Mouse (Mus musculus) WW6 (cell line): ENCODE data around the gene Ahdc1.

Source experiments
- DNase-seq: peaks from one replicate; pipeline ENCODE4 v3.0.0-alpha.2; 2013; ENCODE audit warnings: low read depth, low spot score

Ahdc1 gene

GRCm38 (mm10) chr4:133039116-133039819 lies 28.2 kb downstream of the Ahdc1 start:
- no peak for DNase-seq

GRCm38 (mm10) chr4:133039832-133040231 lies 28.8 kb downstream of the Ahdc1 start:
- no peak for DNase-seq

DNA sequence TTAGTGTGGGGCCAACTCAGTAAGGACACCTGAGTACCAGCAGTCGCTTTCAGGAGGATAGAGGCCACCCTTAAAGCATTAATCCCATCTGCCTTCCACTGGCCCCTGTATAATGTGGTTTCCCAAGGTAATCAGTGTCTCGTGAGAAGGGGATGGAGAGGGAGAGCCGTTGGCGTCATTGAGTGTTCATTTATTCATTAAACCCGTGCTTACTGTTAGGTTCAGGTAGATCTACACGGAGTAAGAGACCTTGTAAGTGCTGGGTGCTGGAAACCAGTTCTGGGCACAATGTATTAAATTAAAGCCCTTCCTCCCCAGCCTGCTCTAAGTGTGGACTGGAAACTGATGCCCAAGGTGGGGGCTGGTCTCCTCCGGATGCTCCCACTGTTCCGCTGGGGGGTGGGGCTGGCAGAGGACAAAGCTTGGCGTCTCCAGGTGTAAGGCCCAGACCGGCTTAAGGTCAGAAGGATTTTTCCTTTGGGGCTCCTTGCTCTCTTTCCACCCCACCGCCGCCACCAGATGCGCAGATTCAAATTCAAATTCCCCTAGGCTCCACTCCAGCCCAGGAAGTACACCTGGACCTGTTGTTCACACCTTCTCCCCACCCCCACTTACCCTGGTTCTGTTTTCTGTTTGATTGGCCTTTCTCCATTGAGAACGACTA lies 29.3 kb downstream of the Ahdc1 start:
- peak; percentile 56 for DNase-seq

DNA sequence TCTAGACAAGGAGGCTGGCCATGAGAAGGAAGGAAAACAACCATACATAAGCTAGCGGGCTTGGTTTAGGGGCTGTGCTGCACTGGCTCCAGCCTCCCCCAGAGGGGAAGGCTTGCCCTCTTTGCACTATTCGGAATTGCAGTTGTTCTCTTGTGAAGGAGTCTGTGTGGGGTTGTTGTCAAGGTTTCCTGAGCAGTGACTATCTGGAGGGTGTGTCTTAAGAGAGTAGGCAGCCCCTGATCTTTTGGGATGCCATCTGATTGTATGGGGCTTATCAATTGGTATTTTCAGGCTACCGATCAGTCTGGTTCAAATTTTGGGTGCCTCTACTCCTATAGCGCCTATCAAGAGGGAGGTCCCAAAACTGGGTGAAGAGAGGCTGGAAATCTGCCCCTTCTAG lies 31.2 kb downstream of the Ahdc1 start:
- DNase-seq = no peak

- no peak for DNase-seq
Measured at GRCm38 (mm10) chr4:133042651-133043635, 31.9 kb downstream of the Ahdc1 start.

DNA sequence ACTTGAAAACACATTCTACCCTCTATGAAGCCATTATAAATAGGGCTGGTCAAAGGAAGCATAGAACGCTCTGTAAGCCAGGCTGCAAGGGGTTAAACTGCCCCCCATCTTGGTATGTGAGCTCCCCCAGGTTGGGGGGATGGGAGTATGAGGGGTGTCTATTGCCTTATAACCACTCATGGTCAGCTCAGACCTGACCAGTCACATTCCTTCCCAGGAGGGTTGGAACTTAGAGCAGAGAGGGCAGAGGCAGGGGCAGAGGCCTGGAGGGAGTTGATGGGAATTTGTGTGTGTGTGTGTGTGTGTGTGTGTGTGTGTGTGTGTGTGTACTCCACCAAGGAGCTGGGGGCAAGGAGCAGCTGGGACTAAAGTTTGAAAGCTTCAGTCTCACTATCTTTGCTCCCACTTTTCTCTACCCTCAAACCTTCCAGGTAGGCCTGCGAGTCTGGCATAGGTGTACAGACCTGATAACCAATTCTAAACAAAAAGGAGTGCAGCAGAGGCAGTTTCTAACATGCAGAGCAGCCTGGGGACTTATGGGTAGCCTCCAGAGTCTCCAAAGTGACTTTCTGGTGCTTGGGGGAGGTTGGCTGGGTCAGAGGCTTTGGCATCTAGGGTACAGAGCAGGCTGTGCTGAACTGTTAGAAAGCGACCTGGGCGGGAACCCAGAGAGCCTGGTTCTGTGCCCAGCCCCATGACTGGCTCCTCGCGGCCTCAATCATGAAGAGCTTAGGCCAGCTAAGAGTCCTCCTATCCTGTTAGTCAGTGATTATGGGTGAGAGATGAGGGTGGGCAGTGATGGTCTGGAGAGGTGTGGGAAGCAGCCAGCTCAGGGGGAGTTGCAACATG lies 33.0 kb downstream of the Ahdc1 start:
- no peak for DNase-seq

GRCm38 (mm10) chr4:133044647-133045094 lies 33.6 kb downstream of the Ahdc1 start:
- DNase-seq = no peak

GRCm38 (mm10) chr4:133045771-133046474 lies 34.9 kb downstream of the Ahdc1 start:
- DNase-seq = no peak

DNA sequence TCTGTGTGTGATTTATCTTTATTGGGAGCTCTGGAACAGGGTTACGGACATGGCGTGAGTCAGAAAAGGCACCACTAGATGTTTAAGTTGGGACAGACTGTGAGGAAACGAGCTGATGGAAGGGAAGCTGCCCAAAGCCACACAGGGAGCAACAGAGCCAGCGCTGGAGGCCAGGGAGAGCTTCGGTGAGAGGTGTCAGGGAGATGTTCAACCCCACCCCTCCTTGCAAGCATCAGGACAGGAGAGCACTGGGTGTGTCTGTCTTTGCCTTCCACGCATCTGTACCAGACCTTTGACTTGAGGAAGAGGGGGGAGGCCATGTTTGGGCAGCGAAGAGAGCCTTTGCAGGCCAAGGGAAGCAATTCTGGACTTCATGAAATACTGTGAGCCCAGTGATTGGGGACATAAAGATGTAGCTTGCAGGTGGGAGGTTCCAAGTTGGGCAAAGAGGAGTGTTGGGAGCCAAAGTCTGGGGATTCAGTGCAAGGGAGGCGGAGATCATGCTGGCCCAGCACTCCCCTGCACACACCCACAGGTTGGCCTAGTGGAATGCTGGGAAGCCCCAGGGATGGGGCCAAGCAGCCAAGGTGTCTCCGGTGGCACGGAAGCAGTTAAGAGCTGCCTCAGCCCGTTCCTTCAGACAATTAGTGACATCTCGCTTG lies 35.8 kb downstream of the Ahdc1 start:
- no peak for DNase-seq

DNA sequence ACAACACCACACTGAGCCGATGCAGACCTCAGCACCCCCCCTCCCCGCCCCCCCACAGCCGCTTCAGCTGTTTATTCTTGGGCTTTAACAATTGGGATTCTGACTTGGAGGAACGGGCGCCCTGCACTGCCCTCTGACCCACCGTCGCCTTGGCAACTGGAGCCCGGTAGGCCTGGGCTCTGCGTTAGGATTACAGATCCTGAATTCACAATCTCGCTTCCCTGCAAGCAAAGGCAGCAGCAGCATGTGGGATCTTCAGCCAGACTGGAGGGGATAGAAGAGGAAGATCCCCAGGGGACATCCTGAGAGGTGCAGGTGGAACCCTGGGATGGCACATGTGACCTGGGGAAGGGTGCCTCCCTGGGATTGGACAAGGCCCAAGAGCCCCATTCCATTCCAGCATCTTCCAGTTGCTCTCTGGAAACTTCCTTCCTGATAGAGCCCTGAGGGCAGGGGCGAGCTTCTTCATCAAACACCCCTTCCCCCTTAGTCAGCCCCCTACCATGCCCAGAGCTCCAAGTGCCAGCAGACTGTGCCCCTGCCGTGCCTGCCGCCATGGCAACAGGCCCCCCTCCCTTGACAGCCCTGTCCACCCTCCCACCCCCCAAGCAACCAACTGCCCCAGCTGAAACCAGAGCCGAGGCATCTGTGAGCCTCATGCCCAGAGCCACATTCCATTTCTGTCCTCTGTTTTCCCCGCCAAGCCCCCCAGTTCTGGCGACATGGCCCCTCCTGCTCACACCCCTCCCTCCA lies 36.5 kb downstream of the Ahdc1 start:
- no peak for DNase-seq

DNA sequence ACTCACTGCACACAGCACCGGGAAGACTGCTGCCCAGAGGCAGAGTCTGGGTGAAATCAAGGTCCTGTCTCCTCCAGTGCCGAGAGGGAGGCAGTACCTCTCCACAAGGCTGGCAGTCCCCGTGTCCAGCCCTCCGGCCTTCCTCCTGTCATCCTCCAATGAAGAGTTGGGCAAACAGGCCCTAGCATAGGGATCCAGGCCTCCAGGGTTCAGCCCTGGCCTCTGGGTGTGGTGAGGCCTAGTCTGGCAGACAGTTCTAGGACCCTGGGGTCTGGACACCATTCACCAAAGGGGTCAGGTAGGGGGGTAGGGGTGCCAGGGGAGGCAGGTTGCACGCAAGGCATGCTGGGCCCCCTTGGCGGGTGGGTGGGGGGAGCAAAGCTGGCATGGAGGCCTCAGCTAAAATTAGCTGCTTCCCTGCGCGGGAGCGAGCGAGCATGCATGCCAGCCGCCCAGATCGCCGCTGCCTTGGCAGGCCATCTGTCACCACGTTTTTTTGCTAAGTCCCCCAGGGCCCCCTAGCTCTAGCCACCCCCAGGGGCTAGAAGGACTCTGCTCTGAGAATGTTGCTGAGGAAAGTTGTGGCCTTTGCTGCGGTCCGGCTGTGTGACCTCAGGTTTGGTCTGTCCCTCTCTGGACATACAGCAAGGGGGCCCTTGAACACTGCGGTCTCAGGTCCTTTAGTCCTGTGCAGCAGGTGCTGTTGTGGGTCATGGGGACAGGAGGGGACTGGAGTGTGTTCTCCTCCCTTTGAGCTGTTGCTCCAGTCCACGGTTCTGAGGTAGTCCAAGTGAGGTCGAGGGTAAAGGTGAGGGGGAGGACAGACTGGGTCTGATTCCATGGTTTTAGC lies 38.2 kb downstream of the Ahdc1 start:
- no peak for DNase-seq

DNA sequence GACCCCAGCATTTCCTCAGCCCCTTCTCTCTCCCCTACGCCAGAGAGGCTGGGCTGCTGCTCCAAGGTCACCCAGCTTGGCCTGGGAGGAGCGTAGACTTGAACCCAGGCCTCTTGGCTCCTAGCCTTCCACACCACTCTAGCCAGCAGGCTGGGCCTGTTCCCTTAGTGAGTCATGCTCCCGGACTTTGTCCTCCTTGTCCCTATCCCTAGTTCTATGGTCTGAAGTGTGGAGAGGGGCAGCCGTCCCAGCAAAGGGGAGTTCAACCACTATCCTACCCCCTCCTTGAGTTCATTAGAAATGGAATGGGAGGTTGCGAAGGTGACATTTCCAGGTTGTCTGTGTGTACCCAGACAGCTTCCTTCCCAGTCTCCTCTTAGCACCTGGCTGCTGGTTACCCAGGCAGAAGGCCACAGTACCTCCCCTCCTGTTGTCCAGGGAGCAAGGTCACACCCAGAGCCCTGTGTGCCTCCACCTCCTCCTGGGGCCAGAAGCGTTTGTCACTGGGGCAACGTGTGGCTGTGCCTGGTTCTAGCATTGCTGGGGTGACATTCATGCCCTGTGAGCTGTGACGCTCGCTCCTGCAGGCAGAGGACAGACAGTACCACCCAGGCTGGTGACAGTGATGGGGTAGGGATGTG lies 39.3 kb downstream of the Ahdc1 start:
- DNase-seq = no peak

- no peak for DNase-seq
Measured at GRCm38 (mm10) chr4:133050837-133051549, 39.9 kb downstream of the Ahdc1 start.

DNA sequence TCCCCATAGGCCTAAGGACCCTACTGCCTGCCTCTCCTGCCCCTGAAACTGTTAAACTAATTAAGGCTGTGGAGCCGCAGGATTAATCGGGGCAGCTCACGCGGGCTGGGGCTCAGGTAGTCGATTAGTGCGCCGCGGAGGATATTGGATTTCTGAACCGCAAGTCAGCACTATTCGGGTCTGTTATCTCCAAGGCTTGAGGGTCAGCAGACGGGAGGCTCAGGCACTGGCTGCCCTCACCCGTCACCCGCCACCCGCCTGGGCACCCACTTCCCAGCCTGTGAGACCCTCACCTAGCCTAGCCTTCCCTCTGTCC lies 40.4 kb downstream of the Ahdc1 start:
- no peak for DNase-seq

- DNase-seq = no peak
Measured at GRCm38 (mm10) chr4:133052029-133052745, 41.1 kb downstream of the Ahdc1 start.

DNA sequence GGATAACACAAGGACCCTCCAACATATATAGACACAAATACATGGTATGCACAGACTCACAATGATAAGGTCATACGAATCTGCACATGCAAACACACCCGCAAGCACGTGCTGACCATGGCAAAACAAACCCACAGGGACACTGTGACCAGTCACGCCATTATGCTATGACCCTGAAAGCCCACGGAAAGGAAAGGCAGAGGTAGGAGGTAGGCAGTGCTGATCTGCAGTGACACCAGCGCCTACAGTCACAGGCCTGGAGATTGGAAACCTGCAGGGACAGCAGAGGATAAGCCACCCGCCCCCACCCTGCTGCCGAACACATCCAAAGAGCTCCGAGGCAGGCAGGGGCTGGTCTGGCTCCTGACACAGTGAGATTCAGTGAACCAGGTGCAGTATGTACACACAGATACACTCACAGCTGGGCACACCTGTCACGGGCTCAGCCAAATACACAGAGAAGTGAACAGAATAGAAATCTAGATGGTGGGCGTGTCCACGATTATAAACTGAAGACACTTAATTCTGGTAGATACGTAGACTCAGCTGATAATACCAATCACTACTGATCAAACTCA lies 42.0 kb downstream of the Ahdc1 start:
- no peak for DNase-seq
